Mouse (Mus musculus) monocyte, adult 59 days (primary cell): ENCODE data around the gene Arfgap1. TPM values are rescaled to one million over a fixed set of nuclear protein-coding genes. Genes with fewer than 3 reads are reported as not detected.

Experiments
- total RNA-seq, 2 experiments: library from RNA; stranded (reverse); gene quantifications; one replicate each; pipeline ENCODE4 v1.2.4; 2023

Gene Arfgap1
- 10 to 100 TPM; 51.0 to 54.5 TPM for total RNA-seq

GRCm38 (mm10) chr2:180967010-180967763 lies at the start of gene Arfgap1:
Gene Arfgap1 (plus strand): TSS chr2:180967225.

GRCm38 (mm10) chr2:180920810-180921400 lies 46.1 kb upstream of the Arfgap1 start, which contains the start of gene Ythdf1:
Gene Ythdf1 (minus strand): TSS chr2:180920949.

GRCm38 (mm10) chr2:180928723-180929122 lies 38.3 kb upstream of the Arfgap1 start, which contains the start of gene Birc7:
Gene Birc7 (plus strand): TSS chr2:180929023.

GRCm38 (mm10) chr2:180954061-180955047 lies 12.7 kb upstream of the Arfgap1 start, which contains the start of gene Nkain4:
Gene Nkain4 (minus strand): TSS chr2:180954699.

GRCm38 (mm10) chr2:180986449-180986848 lies 19.4 kb downstream of the Arfgap1 start, which contains the start of gene Col20a1:
Gene Col20a1 (plus strand): TSS chr2:180986535.

Other genes with a start within 250 kb of the Arfgap1 start
- gene Slc17a9, start 242.0 kb upstream of the Arfgap1 start, total RNA-seq, result 1 to 10 TPM; 7.6 to 8.0 TPM
- gene Bhlhe23, start 190.3 kb upstream of the Arfgap1 start, total RNA-seq, result not detected
- 10 to 100 TPM; 72.0 to 73.2 TPM for gene Ythdf1, start 46.3 kb upstream of the Arfgap1 start, total RNA-seq
- not detected for gene Birc7, start 38.2 kb upstream of the Arfgap1 start, total RNA-seq
- gene Nkain4, start 12.5 kb upstream of the Arfgap1 start, total RNA-seq, result 1 to 10 TPM in 1 of 2 experiments, not detected in 1; 3.5 TPM
- 1 to 10 TPM; 1.5 to 1.8 TPM for gene Col20a1, start 19.3 kb downstream of the Arfgap1 start, total RNA-seq
- not detected for gene Chrna4, start 76.3 kb downstream of the Arfgap1 start, total RNA-seq
- not detected for gene Kcnq2, start 168.1 kb downstream of the Arfgap1 start, total RNA-seq
- gene Eef1a2, start 189.8 kb downstream of the Arfgap1 start, total RNA-seq, result not detected
- gene Ppdpf, start 220.0 kb downstream of the Arfgap1 start, total RNA-seq, result 10 to 100 TPM; 61.3 to 68.4 TPM
- under 1 TPM in 1 of 2 experiments, not detected in 1; 0.34 TPM for gene Ptk6, start 235.6 kb downstream of the Arfgap1 start, total RNA-seq
- gene Srms, start 246.0 kb downstream of the Arfgap1 start, total RNA-seq, result not detected